Mouse (Mus musculus): ENCODE results near the gene Gm20683.

DNA sequence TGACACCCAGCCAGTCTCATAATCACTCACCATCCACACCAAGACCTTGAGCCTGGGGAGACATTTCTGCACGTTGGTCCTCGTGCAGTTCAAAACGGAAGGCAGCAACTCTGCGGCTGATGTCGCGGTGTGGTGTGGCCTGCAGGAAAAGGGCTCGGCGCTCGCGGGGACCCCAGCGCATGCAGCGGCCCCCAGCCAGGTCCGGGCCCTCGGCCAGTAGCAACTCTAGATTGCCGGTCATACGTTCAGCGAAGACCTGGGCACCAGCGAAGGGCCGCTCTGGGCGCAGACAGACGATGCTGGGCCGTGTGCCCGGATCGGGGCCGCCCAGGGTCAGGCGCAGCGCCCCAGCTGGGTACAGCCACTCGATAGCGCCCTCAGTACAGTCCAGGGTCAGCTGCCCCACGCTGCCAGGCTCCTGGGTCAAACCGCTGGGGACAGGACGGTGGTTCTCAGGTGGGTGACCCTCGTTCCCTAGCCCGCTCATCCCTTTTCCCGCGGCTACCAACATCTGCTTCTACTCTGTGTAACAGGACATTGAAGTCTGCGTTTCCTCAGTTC lies 45.3 kb downstream of the Gm20683 start:
- TF ChIP-seq MYOG (IDR thresholded peaks at IDR 0.05; ENCODE audit: control insufficient read depth in 1 of 3, insufficient read depth in 1 of 3, insufficient read length in 2 of 3, low read depth in 2 of 3) = no peak
- no peak for TF ChIP-seq TCF12 (IDR thresholded peaks at IDR 0.05; ENCODE audit: insufficient read depth, poor library complexity, severe bottlenecking)
